Mouse (Mus musculus) embryonic facial prominence, embryonic 10.5 days (tissue): ENCODE measurements around the gene Zfp773. TPM values are rescaled to one million over a fixed set of nuclear protein-coding genes. Genes with fewer than 3 reads are reported as not detected.
"Not testable (repeated sequence)": the region's sequence is repeated elsewhere in the genome, so short reads cannot be mapped to it uniquely, and the experiment has no call there.

Source experiments
- DNase-seq: peaks from one replicate; pipeline ENCODE4 v3.0.0-alpha.2; 2017; ENCODE audit warnings: low spot score
- H3K27ac ChIP-seq: fragments of 300-500 bp; sonication (generic); replicated peaks from 2 replicates; pipeline ENCODE4 v1.5.1; 2016; ENCODE audit warnings: mild to moderate bottlenecking
- H3K27me3 ChIP-seq: fragments of 300-500 bp; sonication (generic); replicated peaks from 2 replicates; pipeline ENCODE4 v1.6.1; 2016; ENCODE audit warnings: low read depth, mild to moderate bottlenecking; ENCODE audit not compliant: poor library complexity, severe bottlenecking
- H3K36me3 ChIP-seq: fragments of 300-500 bp; sonication (generic); replicated peaks from 2 replicates; pipeline ENCODE4 v1.6.1; 2016; ENCODE audit warnings: mild to moderate bottlenecking, moderate library complexity
- H3K4me1 ChIP-seq: fragments of 300-500 bp; sonication (generic); 2 replicates; pipeline ENCODE4 v1.6.1; 2016
- H3K4me3 ChIP-seq: fragments of 300-500 bp; sonication (generic); 2 replicates; pipeline ENCODE4 v1.5.1; 2016; ENCODE audit warnings: mild to moderate bottlenecking, moderate library complexity
- H3K9me3 ChIP-seq: fragments of 300-500 bp; sonication (generic); 2 replicates; pipeline ENCODE4 v1.6.1; 2016; ENCODE audit warnings: mild to moderate bottlenecking
- WGBS: fragments of 180-500 bp; shearing (Covaris S2); methylation state at CpG from one replicate; pipeline ENCODE4 v1.1.7; 2016; 5-methylcytosine and 5-hydroxymethylcytosine counted together
- polyA plus RNA-seq: library from polyadenylated mRNA; unstranded; fragments of >200 nt; fragmentation: Nextera tagmentation; extraction: Ambion mirVana; gene quantifications from 2 replicates; pipeline ENCODE4 v1.2.1, GENCODE M21; 2016

Gene Zfp773
- polyA plus RNA-seq, result 3.6 and 4.1 TPM in 2 replicates

GRCm38 (mm10) chr7:7136379-7136866, at the start of gene Zfp773:
TSS of gene Zfp773 (minus strand) at chr7:7136755.
- WGBS, result 8% methylated on average over 16 of the region's 16 CpGs
- H3K4me3 ChIP-seq, result peak within 1 kb of the TSS; percentile 59
- peaks cover 9% of the 10 kb centered on the region; the same call in 1 of the 2 replicates for H3K4me1 ChIP-seq
- peak; percentile 72 for DNase-seq
- peaks cover 16% of the 10 kb centered on the region for H3K36me3 ChIP-seq
- H3K27me3 ChIP-seq, result no peaks in the 10 kb centered on the region
- no peaks in the 10 kb centered on the region for H3K9me3 ChIP-seq
- H3K27ac ChIP-seq, result peak within 1 kb of the TSS; percentile 85

GRCm38 (mm10) chr7:7185897-7186296, 49.3 kb upstream of the Zfp773 start:
- H3K9me3 ChIP-seq, result no peaks in the 10 kb centered on the region
- H3K27me3 ChIP-seq, result no peaks in the 10 kb centered on the region
- peaks cover 27% of the 10 kb centered on the region for H3K36me3 ChIP-seq
- DNase-seq, result no peak
- WGBS, result 88% methylated on average over 1 of the region's 1 CpGs
- H3K4me1 ChIP-seq, result no peaks in the 10 kb centered on the region
- H3K27ac ChIP-seq, result no peak overlapping the region
- no peak overlapping the region for H3K4me3 ChIP-seq

- Histone ChIP-seq H3K4me3 (peak within 1 kb of the TSS; percentile 79), H3K4me1 (peaks cover 8% of the 10 kb centered on the region), H3K9me3 (no peaks in the 10 kb centered on the region), H3K36me3 (peaks cover 16% of the 10 kb centered on the region), H3K27me3 (no peaks in the 10 kb centered on the region), H3K27ac (peak within 1 kb of the TSS; percentile 81)
- 2% methylated on average over 26 of the region's 26 CpGs for WGBS
- peak; percentile 50 for DNase-seq
Measured at GRCm38 (mm10) chr7:7171227-7172147, 34.9 kb upstream of the Zfp773 start, which contains the start of gene Zfp418. TSS of gene Zfp418 (plus strand) at chr7:7171330.

- WGBS, result 92% methylated on average over 15 of the region's 15 CpGs
- no peaks in the 10 kb centered on the region for H3K36me3 ChIP-seq
Measured at GRCm38 (mm10) chr7:7145991-7146608, 9.5 kb upstream of the Zfp773 start.

GRCm38 (mm10) chr7:7144215-7144614, 7.7 kb upstream of the Zfp773 start:
- Histone ChIP-seq H3K4me1 (no peaks in the 10 kb centered on the region), H3K27me3 (no peaks in the 10 kb centered on the region), H3K4me3 (no peak overlapping the region), H3K36me3 (no peaks in the 10 kb centered on the region), H3K27ac (no peak overlapping the region), H3K9me3 (peaks cover 24% of the 10 kb centered on the region; the same call in 1 of the 2 replicates)
- DNase-seq, result no peak
- WGBS, result 89% methylated on average over 1 of the region's 1 CpGs

More at GRCm38 (mm10) chr7:7145991-7146608, 9.5 kb upstream of the Zfp773 start:
- H3K27ac ChIP-seq, result no peak overlapping the region
- H3K4me1 ChIP-seq, result no peaks in the 10 kb centered on the region
- peaks cover 24% of the 10 kb centered on the region; the same call in 1 of the 2 replicates for H3K9me3 ChIP-seq
- H3K4me3 ChIP-seq, result no peak overlapping the region
- DNase-seq, result no peak
- no peaks in the 10 kb centered on the region for H3K27me3 ChIP-seq

- H3K27ac ChIP-seq, result no peak overlapping the region
- H3K27me3 ChIP-seq, result no peaks in the 10 kb centered on the region
- no peak for DNase-seq
- no peaks in the 10 kb centered on the region; the same call in 1 of the 2 replicates for H3K9me3 ChIP-seq
- 81% methylated on average over 8 of the region's 8 CpGs for WGBS
- H3K4me3 ChIP-seq, result no peak overlapping the region
- peaks cover 21% of the 10 kb centered on the region for H3K36me3 ChIP-seq
- H3K4me1 ChIP-seq, result peaks cover 9% of the 10 kb centered on the region; the same call in 1 of the 2 replicates
Measured at GRCm38 (mm10) chr7:7132751-7133150, 3.8 kb downstream of the Zfp773 start.

- H3K9me3 ChIP-seq, H3K27me3 ChIP-seq, H3K27ac ChIP-seq, H3K4me3 ChIP-seq, H3K4me1 ChIP-seq, DNase-seq: not testable (repeated sequence)
- H3K36me3 ChIP-seq, result peaks cover 21% of the 10 kb centered on the region
- 92% methylated on average over 15 of the region's 15 CpGs for WGBS
Measured at GRCm38 (mm10) chr7:7130491-7131124, 5.9 kb downstream of the Zfp773 start.

GRCm38 (mm10) chr7:7121602-7121980, 15.0 kb downstream of the Zfp773 start:
- Histone ChIP-seq H3K27me3 (no peaks in the 10 kb centered on the region), H3K4me3 (peak overlapping the region; percentile 69), H3K4me1 (peaks cover 9% of the 10 kb centered on the region), H3K27ac (no peak overlapping the region; the same call in 1 of the 2 replicates), H3K9me3 (0 out of 2 replicates have a peak, but pooled peaks cover 3% of the 10 kb centered on the region), H3K36me3 (peaks cover 27% of the 10 kb centered on the region)
- WGBS, result 56% methylated on average over 6 of the region's 6 CpGs
- no peak for DNase-seq

GRCm38 (mm10) chr7:7120921-7121601, 15.5 kb downstream of the Zfp773 start, which contains the start of gene Zfp954:
TSS of gene Zfp954 (minus strand) at chr7:7121488.
- WGBS, result under 1% methylated on average over 30 of the region's 30 CpGs
- Histone ChIP-seq H3K27ac (peak within 1 kb of the TSS; percentile 77), H3K4me3 (peak within 1 kb of the TSS; percentile 69), H3K4me1 (peaks cover 9% of the 10 kb centered on the region), H3K27me3 (no peaks in the 10 kb centered on the region), H3K9me3 (no peaks in the 10 kb centered on the region), H3K36me3 (peaks cover 33% of the 10 kb centered on the region)
- DNase-seq, result peak; percentile 86

- Histone ChIP-seq H3K36me3 (peaks cover 57% of the 10 kb centered on the region), H3K9me3 (no peaks in the 10 kb centered on the region), H3K27ac (no peak overlapping the region), H3K27me3 (no peaks in the 10 kb centered on the region), H3K4me1 (peaks cover 9% of the 10 kb centered on the region), H3K4me3 (no peak overlapping the region)
- WGBS, result 91% methylated on average over 2 of the region's 2 CpGs
- DNase-seq, result no peak
Measured at GRCm38 (mm10) chr7:7118441-7118840, 18.1 kb downstream of the Zfp773 start.

GRCm38 (mm10) chr7:7108501-7108900, 28.1 kb downstream of the Zfp773 start:
- no peak overlapping the region for H3K27ac ChIP-seq
- H3K36me3 ChIP-seq, result peaks cover 7% of the 10 kb centered on the region
- no peaks in the 10 kb centered on the region for H3K4me1 ChIP-seq
- DNase-seq, result no peak
- no peak overlapping the region for H3K4me3 ChIP-seq
- peaks cover 28% of the 10 kb centered on the region for H3K9me3 ChIP-seq
- WGBS, result 94% methylated on average over 7 of the region's 7 CpGs
- H3K27me3 ChIP-seq, result no peaks in the 10 kb centered on the region
